In the genomic region with DNA sequence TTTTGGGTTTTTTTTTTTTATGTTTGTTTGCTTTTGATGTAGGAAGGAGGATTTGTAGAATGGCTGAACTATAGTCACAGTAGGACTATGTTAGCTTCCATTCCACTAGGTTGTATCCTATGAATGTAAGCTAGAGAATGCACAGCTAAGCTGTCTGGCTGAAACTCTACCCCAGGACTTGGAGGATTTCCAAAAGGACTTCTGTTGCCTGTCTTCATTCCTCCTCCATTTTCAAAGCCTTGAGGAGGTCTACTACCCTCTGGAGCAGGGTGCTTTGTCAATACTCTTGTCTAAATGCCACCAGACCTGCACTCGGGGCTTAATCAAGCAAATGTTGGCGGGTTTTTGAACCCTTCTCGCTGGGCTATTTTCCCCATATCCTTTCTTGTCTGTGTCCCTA, we compare ENCODE assay signal across 22 mouse cellular contexts.
DNase-seq lines count a peak whose midpoint lies in the region; ATAC-seq and TF ChIP-seq lines count a peak whose summit lies in the region.
"Had no signal": no experiment of that assay in that cellular context is flagged by ENCODE, and none has a peak within 500 bp of the region (broad histone marks: within the 10 kb centered on the region; RNA-seq: fewer than 3 reads in every experiment).

No protein-coding gene starts in this region.

- H3K4me3 ChIP-seq in limb, embryonic 14.5 days (replicated peaks; ENCODE audit: low read length), result no peak overlapping the region
- no peak overlapping the region for H3K4me3 ChIP-seq in limb, embryonic 10.5 days
- H3K4me3 ChIP-seq: embryonic facial prominence, embryonic 12.5 days; erythroblast, embryonic 14.5 days; forebrain, embryonic 12.5 days; gastrocnemius, adult 2 months; heart, adult 2 months; hindbrain, embryonic 12.5 days; hindbrain, embryonic 15.5 days had no signal

- peak; percentile 66 for DNase-seq in heart, adult 11 months
- DNase-seq in heart, adult 9 months (ENCODE audit: low spot score in 2 of 2), result no peak
- DNase-seq in limb, embryonic 14.5 days (ENCODE audit: low spot score), result peak; percentile 43
- DNase-seq in limb, embryonic 10.5 days (ENCODE audit: low spot score), result no peak
- DNase-seq in 3T3-L1 (ENCODE audit: low read depth, low spot score), result peak; percentile 12
- no peak for DNase-seq in adrenal gland, postnatal 25 days
- DNase-seq: adrenal gland, adult 8-10 months; adrenal gland, postnatal 36 days; cerebellum, adult 18-20 months; cerebellum, adult 9-10 months; cerebellum, postnatal 14 days; forebrain, postnatal 0 days; gastrocnemius, adult 2 months; gastrocnemius, postnatal 14 days; heart, adult 2 months had no signal

- H3K4me1 ChIP-seq in limb, embryonic 14.5 days (ENCODE audit: control insufficient read depth, insufficient read depth, low read length), result no peaks in the 10 kb centered on the region
- no peaks in the 10 kb centered on the region for H3K4me1 ChIP-seq in limb, embryonic 10.5 days
- H3K4me1 ChIP-seq: embryonic facial prominence, embryonic 12.5 days; forebrain, embryonic 12.5 days; hindbrain, embryonic 12.5 days; hindbrain, embryonic 15.5 days had no signal

- no peak overlapping the region for H3K9ac ChIP-seq in limb, embryonic 14.5 days (ENCODE audit: low read depth, low read length, severe bottlenecking)
- H3K9ac ChIP-seq: embryonic facial prominence, embryonic 12.5 days; forebrain, embryonic 12.5 days; forebrain, postnatal 0 days; hindbrain, embryonic 12.5 days; hindbrain, embryonic 15.5 days had no signal

- whole genome bisulfite sequencing in limb, embryonic 14.5 days, result 82% methylated on average over 3 of the region's 3 CpGs
- 92% methylated on average over 3 of the region's 3 CpGs for WGBS in limb, embryonic 10.5 days

- H3K4me2 ChIP-seq in limb, embryonic 14.5 days (replicated peaks; ENCODE audit: low read depth, low read length, severe bottlenecking), result no peak overlapping the region
- H3K4me2 ChIP-seq: embryonic facial prominence, embryonic 12.5 days; forebrain, embryonic 12.5 days; hindbrain, embryonic 12.5 days; hindbrain, embryonic 15.5 days had no signal

- no peaks in the 10 kb centered on the region for H3K36me3 ChIP-seq in limb, embryonic 14.5 days (ENCODE audit: control insufficient read depth, insufficient read depth, low read length)
- H3K36me3 ChIP-seq in limb, embryonic 10.5 days, result no peaks in the 10 kb centered on the region
- H3K36me3 ChIP-seq: embryonic facial prominence, embryonic 12.5 days; forebrain, embryonic 12.5 days; hindbrain, embryonic 12.5 days; hindbrain, embryonic 15.5 days had no signal

- no peaks in the 10 kb centered on the region for H3K27me3 ChIP-seq in limb, embryonic 14.5 days (ENCODE audit: control insufficient read depth, insufficient read depth, low read length)
- H3K27me3 ChIP-seq in limb, embryonic 10.5 days (ENCODE audit: low read depth, poor library complexity, severe bottlenecking), result no peaks in the 10 kb centered on the region
- H3K27me3 ChIP-seq: embryonic facial prominence, embryonic 12.5 days; forebrain, embryonic 12.5 days; hindbrain, embryonic 12.5 days; hindbrain, embryonic 15.5 days had no signal

- peaks cover 9% of the 10 kb centered on the region; the same call in 1 of the 2 replicates for H3K9me3 ChIP-seq in limb, embryonic 14.5 days (ENCODE audit: control insufficient read depth, low read length)
- no peaks in the 10 kb centered on the region for H3K9me3 ChIP-seq in limb, embryonic 10.5 days (replicated peaks)
- H3K9me3 ChIP-seq: embryonic facial prominence, embryonic 12.5 days; forebrain, embryonic 12.5 days; hindbrain, embryonic 12.5 days; hindbrain, embryonic 15.5 days had no signal

- no peak overlapping the region for H3K27ac ChIP-seq in limb, embryonic 14.5 days (replicated peaks; ENCODE audit: low read depth, low read length)
- no peak overlapping the region for H3K27ac ChIP-seq in limb, embryonic 10.5 days
- H3K27ac ChIP-seq: embryonic facial prominence, embryonic 12.5 days; forebrain, embryonic 12.5 days; gastrocnemius, adult 2 months; heart, adult 2 months; hindbrain, embryonic 12.5 days; hindbrain, embryonic 15.5 days had no signal

- TF ChIP-seq POLR2A in limb, embryonic 14.5 days (IDR thresholded peaks at IDR 0.05; ENCODE audit: borderline replicate concordance, extremely low read depth, insufficient read depth, insufficient read length), result no peak

- no peak for ATAC-seq in limb, embryonic 14.5 days (ENCODE audit: low FRiP score, low read depth)
- ATAC-seq: activated CD4-positive, CD25-positive, alpha-beta regulatory T cell, adult 4 months; forebrain, postnatal 0 days; intestine, postnatal 0 days had no signal

Comparison
In these comparisons a context has a peak if more than half of its experiments do, and no peak if none do; other contexts are left out.
1. DNase-seq: peak in heart, adult 11 months (single experiment), limb, embryonic 14.5 days (single experiment) and 3T3-L1 (single experiment); none in heart, adult 9 months (0 of 2), limb, embryonic 10.5 days (single experiment) and adrenal gland, postnatal 25 days (single experiment).